Mouse (Mus musculus): ENCODE measurements at regions not wholly inside any gene's neighbourhood (a gene's known extent, or its start where the extent isn't known, plus 50 kb on each side); places are given as distances from the start of the nearest gene placed in this dataset.
A peak's percentile ranks its signal among the peaks of the same experiment; 100 is the strongest.
"Not testable (repeated sequence)": the region's sequence is repeated elsewhere in the genome, so short reads cannot be mapped to it uniquely, and the experiment has no call there.

DNA sequence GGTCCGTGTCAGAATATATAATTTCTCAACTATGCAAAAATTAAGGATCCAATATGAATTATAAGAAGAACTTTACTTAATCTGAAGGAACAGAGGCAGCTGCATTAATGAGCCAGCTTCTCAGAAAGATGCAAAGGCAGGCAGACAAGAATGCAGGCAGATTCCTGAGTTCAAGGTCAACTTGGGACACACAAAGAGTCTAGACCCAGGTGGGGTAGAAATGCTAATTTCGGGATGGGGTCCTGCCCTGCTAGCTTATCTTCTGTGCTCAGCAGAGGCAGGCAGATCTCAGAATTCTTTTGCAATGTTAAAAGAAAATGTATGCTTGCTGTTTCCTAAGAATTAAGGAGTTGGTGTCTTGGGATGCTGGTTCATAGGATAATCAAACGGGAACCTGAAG, 181.9 kb upstream of the Dlgap1 start:
- no peak for DNase-seq (ENCODE audit: extremely low spot score, low read depth, low spot score)

DNA sequence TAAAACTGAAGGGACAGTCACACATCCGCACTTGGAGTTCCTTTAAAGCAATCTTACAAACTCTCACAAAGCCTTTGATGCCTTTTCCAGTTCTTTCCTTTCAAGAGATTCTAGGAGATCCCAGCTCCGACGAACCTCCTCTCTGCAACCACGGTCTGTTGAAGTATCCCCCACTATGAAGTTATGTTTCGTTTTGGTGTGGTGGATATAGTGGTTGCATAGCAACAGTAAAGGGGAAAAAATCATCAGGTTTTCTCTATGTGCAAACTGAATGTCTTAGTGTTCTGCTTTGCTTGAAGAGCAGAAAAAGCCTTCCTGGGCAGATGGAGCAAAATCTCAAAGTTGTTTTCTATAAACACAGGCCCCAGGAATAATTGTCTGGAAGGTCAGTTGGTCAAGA, 147.4 kb upstream of the Dlgap1 start:
- DNase-seq (ENCODE audit: extremely low spot score, low read depth, low spot score) = no peak

- no peak for DNase-seq (ENCODE audit: extremely low spot score, low read depth, low spot score)
These were observed 147.0 kb upstream of the Dlgap1 start for GRCm38 (mm10) chr17:69821901-69822300.

DNA sequence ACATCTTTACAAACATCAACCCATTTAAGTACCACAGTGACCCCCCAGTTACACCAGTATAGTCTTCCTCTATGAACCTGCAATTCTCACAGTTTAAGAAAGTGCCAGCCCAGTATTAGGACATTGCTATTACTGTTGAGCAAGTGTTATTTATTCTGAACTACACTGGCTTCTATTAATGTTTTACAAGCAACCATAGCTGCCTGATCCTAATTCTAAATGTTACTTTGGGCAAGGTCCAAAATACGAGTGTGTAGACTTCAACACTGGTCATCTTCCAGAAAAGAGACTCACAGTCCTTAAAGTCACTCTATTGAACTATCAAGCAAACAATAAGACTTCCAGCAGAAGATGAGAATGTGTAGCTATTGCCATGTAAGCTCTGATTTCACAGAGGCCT, 146.0 kb upstream of the Dlgap1 start:
- no peak for DNase-seq (ENCODE audit: extremely low spot score, low read depth, low spot score)

- DNase-seq (ENCODE audit: extremely low spot score, low read depth, low spot score) = peak; percentile 12
These were observed 127.6 kb upstream of the Dlgap1 start for GRCm38 (mm10) chr17:69841308-69841707.

- DNase-seq (ENCODE audit: extremely low spot score, low read depth, low spot score) = no peak
These were observed 120.6 kb upstream of the Dlgap1 start for GRCm38 (mm10) chr17:69848306-69848705.

DNA sequence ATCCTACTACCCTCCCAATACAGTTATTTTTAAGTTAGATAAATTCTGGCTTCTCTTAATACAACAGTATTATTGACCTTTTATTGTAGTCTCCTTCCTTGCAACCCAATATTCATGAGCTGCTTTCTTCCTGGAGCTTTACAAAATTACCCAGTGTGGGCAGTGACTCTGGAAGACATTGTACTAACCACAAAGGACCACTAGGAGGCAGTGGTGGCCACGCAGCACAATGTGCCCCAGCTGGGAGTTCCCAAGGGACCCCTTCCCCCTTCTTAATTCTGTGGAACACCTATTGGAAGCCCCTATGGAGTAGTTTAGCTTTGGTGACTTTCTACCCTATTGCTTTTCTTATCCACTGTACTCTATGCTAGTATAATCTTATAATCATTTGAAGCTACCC, 118.8 kb upstream of the Dlgap1 start:
- DNase-seq (ENCODE audit: extremely low spot score, low read depth, low spot score) = no peak

GRCm38 (mm10) chr17:69879958-69880357, 88.9 kb upstream of the Dlgap1 start:
- DNase-seq (ENCODE audit: extremely low spot score, low read depth, low spot score) = not testable (repeated sequence)

DNA sequence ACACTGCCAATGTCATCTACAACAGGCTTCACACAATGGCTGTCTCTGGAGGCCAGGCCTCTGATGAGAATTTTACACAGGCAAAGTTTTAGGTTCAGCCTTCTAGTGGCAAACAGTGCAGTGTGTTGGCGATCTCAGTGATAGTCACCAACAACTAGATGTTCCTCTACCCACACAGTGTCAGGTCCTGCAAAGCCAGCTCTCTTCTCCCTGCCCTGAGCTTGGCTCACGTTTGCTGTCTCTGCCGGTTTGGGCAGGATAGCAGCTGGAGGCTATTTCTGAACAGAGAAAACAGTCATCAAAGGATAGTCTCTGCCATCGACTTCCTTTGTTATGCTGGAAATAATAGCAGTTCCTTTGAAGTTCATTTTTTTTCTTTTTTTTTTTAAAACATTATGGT, 74.9 kb upstream of the Dlgap1 start:
- DNase-seq (ENCODE audit: extremely low spot score, low read depth, low spot score) = no peak

All from hindlimb bud, embryonic 11.5 days (tissue).